Mouse (Mus musculus) G1E-ER4 (cell line): Measurements from ENCODE around the gene Flywch2. TPM values are rescaled to one million over a fixed set of nuclear protein-coding genes. Genes with fewer than 3 reads are reported as not detected.

Experiments
- GATA1 ChIP-seq: IDR thresholded peaks from one replicate; pipeline ENCODE4 v1.8.0; 2012; ENCODE audit warnings: low read length, inconsistent platforms
- polyA plus RNA-seq: library from polyadenylated mRNA; stranded (reverse); fragments of >175 nt; gene quantifications from 2 replicates; pipeline ENCODE4 v1.2.3, GENCODE M21; 2012

Flywch2 gene
- not detected in 2 replicates for polyA plus RNA-seq

DNA sequence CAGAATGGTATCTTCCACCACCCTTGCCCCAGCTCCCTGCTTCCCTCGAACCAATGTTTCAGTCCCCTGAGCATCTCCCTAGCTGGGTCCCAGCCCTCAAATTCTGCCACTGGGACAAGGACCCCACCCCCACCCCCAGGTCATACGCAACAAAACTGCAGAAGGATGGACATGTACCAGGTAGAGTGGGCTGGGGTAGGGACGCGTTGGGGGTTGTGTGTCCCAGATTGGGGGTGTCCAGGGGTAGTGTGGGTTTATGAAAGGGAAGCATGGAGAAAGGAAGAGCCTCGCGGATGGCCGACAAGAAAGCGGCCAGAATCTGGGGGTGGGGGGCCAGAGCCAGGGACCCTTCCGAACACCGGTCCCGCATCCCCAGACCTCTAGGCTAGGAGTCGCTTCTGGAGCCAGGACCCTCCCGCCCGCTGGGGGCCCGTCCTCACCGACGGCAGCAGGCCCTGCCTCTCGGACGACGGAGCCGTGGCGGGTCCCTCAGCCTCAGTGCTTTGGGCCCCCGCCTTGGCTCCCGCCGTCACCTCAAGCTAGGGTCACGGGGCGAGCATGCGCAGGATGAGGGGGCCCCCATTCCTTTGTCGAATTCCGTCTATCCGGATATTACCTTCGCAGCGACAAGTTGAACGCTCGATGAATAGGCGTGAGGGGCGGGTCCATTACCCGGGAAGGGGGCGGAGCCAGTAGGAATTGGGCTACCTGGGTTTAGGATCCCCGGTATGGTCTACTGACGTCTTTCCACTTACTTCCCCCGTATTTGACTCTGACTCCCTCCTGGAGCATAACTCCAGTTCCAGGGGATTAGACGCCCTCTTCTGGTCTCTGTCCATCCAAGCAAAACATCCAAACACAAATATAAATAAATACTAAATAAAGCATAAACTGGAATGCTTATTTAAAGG, at the start of gene Flywch2:
Gene Flywch2 (minus strand): TSS at position 521 of the 911 bp plus-strand sequence.
- TF ChIP-seq GATA1, result no peak

- no peak for TF ChIP-seq GATA1
Measured at GRCm38 (mm10) chr17:23831201-23831600, 45.3 kb upstream of the Flywch2 start.

- TF ChIP-seq GATA1, result no peak
Measured at GRCm38 (mm10) chr17:23829064-23829619, 43.3 kb upstream of the Flywch2 start, which contains the start of gene Elob. TSS of gene Elob (minus strand) at chr17:23829136.

DNA sequence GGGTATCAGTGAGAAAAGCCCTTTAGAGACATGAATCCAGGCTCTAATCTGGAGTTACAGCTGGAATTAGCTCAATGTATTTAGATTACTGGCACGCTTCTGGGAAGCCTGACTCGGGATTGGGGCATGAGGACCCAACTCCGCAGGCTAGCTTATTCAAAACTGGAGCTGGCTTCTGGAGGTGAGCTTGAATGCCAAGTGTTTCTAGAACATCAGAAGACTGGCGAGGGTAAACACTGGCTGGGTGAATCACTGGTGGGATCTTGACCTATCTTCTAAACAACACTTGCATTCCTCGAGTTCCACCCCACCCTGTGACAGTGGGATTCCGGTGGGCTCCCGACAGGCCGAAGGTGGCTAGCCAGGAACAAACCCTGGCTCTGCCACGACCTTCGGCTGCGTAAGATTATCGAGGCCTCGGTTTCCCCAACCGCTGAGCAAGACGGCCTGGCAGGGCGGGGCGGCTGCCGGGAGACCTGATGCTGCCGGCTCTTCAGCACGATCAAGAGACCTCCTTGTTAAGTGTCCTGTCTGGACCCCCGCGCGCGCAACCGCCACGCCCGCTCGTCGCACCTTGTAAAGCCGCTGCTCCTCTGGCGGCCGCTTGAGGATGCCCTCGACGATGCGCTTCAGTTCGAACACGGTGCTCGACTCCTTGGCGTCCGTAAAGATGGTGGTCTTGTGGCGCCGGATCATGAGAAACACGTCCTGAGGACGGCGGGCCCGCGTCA, 42.6 kb upstream of the Flywch2 start:
- TF ChIP-seq GATA1, result no peak

- TF ChIP-seq GATA1, result no peak
Measured at GRCm38 (mm10) chr17:23825591-23825990, 39.7 kb upstream of the Flywch2 start.

- TF ChIP-seq GATA1, result no peak
Measured at GRCm38 (mm10) chr17:23823614-23824013, 37.7 kb upstream of the Flywch2 start.

- TF ChIP-seq GATA1, result no peak
Measured at GRCm38 (mm10) chr17:23823018-23823417, 37.1 kb upstream of the Flywch2 start.

GRCm38 (mm10) chr17:23822094-23822493, 36.2 kb upstream of the Flywch2 start:
- no peak for TF ChIP-seq GATA1

DNA sequence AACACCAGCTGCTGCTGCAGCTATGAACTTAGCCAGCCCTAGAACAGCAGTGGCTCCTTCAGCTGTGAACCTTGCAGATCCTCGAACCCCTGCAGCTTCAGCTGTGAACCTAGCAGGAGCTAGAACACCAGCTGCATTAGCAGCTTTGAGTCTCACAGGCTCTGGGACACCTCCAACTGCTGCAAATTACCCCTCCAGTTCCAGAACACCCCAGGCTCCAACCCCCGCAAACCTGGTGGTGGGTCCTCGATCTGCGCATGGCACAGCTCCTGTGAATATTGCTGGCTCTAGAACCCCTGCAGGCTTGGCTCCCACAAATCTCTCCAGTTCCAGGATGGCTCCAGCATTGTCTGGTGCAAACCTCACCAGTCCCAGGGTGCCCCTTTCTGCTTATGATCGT, 34.9 kb upstream of the Flywch2 start:
- TF ChIP-seq GATA1, result no peak

DNA sequence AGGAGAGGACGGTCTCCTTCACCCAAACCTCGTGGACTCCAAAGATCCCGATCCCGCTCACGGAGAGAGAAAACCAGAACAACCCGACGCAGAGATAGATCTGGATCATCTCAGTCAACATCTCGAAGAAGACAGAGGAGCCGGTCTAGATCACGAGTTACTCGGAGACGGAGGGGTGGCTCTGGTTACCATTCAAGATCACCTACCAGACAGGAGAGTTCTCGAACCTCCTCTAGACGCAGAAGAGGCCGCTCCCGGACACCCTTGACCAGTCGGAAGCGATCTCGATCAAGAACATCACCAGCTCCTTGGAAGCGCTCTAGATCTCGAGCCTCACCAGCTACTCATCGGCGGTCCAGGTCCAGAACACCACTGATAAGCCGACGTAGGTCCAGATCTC, 33.4 kb upstream of the Flywch2 start:
- no peak for TF ChIP-seq GATA1

DNA sequence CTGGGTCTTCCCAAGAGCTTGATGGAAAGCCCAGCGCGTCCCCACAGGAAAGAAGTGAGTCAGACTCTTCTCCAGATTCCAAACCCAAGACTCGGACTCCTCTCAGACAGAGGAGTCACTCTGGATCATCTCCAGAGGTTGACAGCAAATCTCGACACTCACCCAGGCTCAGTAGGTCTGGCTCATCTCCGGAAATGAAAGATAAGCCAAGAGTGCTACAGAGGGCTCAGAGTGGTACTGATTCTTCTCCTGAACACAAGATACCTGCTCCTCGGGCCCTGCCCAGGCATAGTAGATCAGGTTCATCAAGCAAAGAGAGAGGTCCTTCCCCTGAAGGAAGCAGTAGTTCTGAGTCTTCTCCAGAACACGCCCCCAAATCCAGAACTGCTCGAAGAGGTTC, 32.7 kb upstream of the Flywch2 start:
- no peak for TF ChIP-seq GATA1

DNA sequence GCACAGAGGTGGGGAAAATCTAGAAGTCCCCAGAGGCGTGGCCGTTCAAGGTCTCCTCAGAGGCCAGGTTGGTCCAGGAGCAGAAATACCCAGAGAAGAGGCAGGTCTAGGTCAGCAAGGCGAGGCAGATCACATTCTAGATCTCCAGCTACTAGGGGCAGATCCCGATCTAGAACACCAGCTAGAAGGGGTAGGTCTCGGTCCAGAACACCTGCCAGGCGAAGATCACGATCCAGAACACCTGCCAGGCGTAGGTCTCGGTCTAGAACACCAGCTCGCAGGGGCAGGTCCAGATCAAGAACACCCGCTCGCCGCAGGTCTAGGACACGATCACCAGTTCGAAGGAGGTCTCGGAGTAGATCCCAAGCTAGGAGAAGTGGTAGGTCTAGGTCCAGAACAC, 29.8 kb upstream of the Flywch2 start:
- TF ChIP-seq GATA1, result no peak

DNA sequence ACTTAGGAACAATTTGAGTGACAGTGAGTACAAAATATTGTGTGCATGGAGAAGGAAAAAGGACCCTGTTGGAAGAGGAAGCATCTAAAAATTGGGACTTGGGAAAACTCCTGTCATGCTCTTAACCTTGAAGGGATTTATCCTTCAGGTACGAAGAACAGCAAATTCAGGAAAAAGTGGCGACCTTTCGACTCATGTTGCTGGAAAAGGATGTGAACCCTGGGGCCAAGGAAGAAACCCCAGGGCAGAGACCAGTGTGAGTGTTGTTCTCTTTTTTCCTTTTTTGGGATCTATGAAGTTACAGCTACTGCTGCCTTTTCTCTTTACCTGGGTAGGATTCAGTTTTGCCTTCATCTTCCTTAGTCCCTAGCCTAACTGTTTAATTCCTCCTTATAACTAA, 22.0 kb upstream of the Flywch2 start:
- TF ChIP-seq GATA1, result no peak

DNA sequence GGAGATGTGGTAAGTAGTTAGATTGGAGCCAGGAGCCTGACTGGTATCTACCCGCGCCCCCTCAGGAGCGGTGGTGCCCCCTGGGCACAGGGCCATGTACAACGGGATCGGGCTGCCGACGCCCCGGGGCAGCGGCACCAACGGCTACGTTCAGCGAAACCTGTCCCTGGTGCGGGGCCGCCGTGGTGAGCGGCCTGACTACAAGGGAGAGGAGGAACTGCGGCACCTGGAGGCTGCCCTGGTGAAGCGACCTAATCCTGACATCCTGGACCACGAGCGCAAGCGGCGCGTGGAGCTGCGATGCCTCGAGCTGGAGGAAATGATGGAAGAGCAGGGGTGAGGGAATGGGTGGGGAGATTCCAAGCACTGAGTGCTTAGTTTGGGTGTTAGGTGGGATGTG, 21.0 kb upstream of the Flywch2 start:
- TF ChIP-seq GATA1, result no peak

DNA sequence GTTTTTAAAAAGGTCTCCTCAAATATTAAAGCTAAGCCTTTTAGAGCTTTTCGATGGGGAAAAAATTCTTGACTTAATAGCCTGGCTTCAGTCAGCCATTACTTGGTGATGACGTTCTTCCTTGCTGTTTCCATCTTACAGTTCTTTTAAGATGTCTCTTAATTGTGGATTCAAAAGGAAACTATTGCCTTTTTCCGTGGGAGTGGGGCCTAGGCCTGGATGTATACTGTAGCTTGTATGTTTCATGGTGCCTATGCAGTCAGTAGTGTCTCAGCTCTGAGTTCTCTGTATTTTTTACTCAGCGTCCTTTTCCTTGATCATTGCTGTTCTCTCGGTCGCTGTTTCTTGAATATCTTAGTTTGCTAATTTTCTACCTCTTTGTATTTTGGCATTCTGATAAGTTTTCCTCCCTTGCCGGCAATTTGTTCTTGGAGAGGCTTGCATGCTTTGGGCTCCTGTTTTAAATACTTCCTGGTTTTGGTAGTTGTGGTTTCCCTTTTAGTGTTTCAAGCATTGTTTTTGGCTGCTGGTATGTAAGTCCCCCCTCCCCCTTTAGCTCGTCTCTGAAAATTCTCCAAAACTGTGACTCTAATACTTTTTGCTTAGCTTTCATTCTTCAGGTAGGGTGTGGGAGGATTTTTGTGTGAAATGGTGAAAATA, 18.7 kb upstream of the Flywch2 start:
- no peak for TF ChIP-seq GATA1
